Mouse (Mus musculus): ENCODE measurements around the gene Hspa1a.
"Not testable (repeated sequence)": the region's sequence is repeated elsewhere in the genome, so short reads cannot be mapped to it uniquely, and the experiment has no call there.

Gene Hspa1a

DNA sequence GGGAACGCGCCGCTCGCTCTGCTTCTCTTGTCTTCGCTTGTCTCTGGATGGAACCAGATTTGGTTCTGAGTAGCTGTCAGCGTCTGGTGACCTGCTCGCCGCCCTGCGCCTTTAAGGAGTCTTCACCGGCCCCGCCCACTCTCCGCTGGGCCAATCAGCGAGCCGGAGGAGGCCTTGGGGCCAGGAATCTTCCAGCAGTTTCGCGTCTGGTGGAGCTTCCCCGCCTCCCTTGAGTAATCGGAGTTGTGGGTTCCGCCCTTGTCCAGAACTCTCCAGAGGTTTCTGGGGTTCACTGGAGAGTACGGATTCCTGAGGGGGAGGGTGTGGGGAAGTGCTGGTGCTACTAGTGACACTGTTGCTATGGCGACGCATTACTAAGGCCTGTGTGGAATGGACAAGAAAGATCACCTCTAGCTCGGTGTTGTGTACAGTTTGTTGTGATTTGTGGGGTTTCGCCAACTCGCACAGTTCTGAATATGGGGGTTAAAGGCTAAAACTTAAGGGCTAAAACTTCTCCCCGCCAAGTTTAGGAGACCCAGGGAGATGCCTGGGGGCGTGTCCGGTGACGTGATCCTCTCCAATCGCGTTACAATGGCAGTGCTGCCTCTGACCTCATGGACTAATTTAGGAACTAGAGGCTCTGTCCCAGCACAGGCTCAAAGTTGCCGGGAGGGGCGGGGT is at the start of gene Hspa1a, which contains the start of gene Hspa1l:
Gene Hspa1a, minus strand, starts transcription at position 88 of the 681 bp plus-strand sequence.
Gene Hspa1l, plus strand, starts transcription at position 635 of the 681 bp plus-strand sequence.
- DNase-seq (ENCODE audit: low read depth, low spot score) = peak; percentile 57

DNA sequence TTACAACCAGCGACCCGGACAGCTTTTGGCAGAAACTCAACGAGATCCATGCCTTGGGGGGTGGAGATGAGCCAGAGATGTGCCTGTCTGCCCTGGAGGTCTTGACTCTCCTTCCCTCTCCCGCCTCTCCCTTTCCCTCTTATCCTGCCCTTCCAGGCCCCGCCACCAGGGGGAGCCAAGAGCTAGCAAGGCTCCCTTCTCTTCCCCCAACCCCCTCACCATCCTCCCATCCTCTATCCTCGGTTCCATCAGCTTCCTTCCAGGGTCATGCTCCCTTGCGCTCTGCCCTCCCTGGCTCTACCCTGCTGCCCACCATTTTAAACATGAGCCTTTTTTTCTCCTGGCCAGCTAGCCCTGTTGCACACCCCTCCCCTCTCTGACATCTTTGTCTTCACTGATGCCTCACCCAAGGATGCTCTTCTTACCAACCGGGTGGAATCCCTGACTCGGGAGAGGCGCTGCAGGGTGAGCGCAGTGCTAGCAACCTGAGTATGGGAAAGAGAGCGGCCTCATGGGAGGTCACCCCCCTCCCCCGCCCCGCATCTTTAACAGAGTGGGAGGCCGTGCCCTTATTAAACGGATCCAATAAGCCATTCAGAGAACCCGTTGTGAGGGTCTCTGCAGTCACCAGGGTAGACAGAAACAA is 49.3 kb upstream of the Hspa1a start:
- peak; percentile 41 for DNase-seq (ENCODE audit: low read depth, low spot score)

DNA sequence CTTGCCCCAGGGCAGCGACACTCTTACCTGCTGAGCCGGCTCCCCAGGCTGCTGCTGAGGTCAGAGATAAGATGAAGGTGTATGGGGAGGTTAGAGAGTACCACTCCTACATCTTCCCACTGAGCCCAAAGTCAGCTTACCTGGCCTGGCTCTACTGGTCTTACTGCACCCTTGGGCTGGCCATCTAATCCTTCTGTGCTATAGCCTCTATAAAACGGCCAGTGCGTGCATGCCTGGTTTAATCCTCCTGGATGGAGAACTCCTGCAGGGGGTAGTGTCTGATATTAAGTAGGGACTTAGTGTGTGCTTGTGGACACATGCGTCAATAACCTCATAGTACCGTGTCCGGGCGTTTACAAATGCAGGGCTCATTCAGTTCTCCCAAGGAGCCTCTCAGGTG is 48.6 kb upstream of the Hspa1a start:
- DNase-seq (ENCODE audit: low read depth, low spot score) = no peak

DNA sequence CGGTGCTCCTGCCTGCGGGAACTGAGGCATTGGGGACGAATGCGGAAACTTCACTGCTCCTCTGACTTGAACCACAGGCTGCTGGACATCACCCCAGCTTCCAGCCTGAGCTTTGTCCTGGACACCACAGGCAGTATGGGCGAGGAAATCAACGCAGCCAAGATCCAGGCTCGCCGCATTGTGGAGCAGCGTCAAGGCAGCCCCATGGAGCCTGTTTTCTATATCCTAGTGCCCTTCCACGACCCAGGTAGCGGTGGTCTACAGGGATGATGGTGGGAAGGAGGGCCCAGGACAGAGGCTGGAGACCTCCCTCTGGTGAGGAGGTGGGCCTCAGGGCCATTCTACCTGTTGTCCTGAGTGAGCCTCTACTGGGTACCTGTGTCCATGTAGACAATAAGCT is 47.9 kb upstream of the Hspa1a start:
- no peak for DNase-seq (ENCODE audit: low read depth, low spot score)

DNA sequence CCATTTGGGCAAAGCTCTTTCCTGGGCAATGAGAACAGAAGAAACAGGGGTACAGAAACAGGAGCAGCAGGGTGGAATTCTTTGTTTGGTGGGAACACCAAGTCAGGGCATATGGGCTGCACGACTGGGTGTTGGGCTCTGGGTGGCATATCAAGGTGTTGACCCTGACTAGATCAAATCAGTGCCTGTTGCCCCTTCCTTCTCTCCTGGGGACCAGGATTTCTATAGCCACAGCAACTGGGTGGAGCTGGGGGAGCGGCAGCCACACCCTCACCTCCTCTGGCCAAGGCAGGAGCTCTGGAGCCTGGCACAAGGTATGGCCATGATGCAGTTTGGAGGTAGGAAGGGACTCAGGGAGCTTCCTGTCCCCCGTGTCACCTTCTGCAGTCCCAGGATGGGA is 46.2 kb upstream of the Hspa1a start:
- no peak for DNase-seq (ENCODE audit: low read depth, low spot score)

DNA sequence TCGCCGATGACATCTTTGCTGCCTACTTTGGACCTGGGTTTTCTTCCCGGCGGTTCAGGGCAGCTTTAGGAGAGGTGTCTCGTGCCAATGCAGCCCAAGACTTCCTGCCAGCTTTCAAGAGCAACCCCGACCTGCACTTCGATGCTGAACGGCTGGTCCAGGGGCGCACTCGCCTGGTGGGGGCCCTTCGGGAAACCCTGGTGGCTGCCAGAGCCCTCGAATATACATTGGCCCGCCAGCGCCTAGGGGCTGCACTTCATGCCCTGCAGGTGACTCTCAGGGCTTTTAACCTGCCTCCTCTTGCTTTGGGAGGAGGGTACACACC is 45.7 kb upstream of the Hspa1a start:
- DNase-seq (ENCODE audit: low read depth, low spot score) = no peak

DNA sequence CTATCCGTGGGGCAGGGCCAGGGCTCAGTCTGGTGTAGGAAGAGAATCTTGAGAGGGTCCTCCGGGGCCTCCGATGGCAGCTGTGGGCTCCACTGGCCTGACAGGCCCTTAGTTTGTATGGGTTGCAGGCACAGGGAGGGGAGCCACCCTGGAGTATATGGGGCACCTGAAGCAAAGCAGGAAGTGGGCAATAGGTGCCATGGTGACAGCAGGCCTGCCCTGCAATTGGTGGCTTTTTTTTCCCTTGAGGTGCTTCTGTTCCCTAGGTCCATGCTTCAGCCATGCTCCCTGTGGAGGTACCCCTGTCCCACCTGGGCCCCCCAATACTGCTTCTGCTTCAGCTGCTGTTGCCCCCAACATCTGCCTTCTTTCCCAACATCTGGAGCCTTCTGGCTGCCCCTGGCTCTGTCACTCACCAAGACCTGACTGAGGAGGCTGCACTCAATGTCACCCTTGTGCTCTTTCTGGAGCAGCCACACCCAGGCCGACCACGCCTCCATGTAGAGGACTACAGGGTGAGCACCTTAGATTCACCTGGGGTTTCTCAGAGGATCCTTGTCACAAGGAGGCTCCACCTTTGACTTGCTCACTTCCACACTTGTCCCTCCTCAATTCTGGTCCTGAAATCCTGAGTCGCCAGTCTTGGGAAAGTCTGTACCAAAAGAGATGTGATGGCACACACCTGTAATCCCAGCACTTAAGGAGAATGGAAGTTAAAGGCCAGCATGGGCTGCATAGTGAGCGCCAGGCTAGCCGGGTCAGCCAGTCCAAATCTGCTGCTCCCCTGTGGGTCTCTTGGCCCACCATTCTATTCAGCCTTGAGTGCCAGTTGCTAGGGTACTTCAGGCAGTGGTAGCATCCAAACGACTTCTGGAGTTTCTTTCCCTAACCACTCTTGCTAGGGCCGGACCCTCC is 45.1 kb upstream of the Hspa1a start:
- DNase-seq (ENCODE audit: low read depth, low spot score) = no peak

DNA sequence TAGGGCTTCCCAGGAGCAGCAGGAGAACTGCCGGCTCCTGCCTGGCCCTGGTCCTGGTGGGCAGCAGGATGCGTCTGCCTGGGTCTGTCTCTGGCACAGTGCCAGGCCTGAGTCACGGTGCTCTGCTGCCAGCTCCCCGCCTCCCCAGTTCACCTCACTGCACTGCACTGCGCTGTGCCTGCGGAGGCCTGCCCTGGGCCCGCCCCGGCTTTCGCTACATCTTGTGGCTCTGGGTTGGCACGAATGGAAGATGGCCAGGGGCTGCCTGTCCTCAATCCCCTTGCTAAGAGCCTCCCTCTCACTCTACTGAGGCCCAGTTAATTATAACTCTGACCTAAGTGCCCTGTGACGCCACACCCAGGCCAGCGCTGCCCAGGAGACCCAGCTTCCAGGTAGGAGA is 44.4 kb upstream of the Hspa1a start, which contains the start of gene Vwa7:
Gene Vwa7, plus strand, starts transcription at position 204 of the 400 bp plus-strand sequence.
- DNase-seq (ENCODE audit: low read depth, low spot score) = no peak

DNA sequence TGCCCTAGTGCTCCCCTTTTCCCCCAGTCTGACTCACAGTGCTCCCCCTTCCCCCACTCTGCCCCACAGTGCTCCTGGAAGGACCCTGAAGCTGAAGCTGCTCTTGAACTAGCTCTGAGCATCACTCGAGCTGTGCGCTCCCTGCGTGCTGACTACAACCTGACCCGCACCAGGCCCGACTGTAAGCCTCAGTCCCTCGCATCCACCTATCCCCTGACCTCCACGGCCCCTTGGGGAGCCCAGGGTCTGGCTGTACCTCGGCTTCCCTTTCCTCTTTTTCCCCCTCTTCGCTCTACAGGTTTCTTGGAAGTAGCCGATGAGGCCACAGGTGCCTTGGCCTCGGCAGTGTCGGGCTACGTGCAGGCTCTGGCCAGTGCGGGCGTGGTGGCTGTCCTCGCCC is 43.3 kb upstream of the Hspa1a start:
- DNase-seq (ENCODE audit: low read depth, low spot score) = no peak

DNA sequence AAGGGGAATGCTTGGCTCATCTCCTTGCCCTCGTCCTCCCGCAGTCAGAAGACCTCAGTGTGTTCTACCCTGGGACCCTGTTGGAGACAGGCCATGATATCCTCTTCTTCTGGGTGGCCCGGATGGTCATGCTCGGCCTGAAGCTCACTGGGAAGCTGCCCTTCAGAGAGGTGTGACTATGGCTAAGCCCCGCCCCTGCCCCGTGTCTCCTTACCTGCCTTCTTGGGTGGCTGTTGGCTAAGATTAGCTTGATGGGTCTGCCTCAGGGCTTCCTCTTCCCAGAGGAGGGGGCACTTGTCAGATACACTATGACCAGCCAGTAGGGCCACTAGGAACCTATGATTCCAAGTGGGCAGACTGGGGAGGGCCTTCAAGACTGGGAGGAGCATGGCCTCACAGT is 41.3 kb upstream of the Hspa1a start:
- no peak for DNase-seq (ENCODE audit: low read depth, low spot score)

DNA sequence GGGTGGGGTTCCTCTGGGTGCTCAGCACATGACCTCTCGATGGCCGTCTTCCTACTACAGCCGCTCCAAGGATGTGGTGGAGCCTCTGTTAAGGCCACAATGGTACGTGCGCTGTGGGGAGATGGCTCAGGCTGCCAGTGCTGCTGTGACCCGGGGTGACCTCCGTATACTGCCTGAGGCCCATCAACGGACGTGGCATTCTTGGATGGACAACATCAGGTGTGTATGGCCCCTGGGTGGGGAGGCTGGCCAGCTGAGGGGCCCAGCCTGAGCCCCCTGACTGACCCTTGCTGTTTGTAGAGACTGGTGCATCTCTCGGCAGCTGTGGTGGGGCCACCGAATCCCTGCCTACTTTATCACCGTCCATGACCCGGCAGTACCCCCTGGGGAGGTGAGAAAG is 40.5 kb upstream of the Hspa1a start:
- DNase-seq (ENCODE audit: low read depth, low spot score) = no peak

DNA sequence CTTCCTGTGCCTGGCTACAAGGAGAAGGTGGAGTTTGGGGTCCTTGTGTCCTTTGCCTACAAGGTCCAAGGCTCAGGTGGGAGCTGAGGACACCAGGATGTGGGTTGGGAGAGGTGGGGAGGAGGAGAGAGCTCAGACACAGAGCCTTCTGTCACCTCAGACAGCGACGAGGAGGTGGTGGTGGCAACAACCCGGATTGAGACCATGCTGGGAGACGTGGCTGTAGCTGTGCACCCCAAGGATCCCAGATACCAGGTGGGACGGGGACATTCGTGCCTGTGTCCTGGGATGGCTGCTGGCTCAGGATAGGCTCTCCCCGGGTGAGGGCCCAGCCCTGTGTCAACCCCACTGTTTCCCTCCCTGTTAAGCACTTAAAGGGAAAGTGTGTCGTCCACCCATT is 39.5 kb upstream of the Hspa1a start:
- no peak for DNase-seq (ENCODE audit: low read depth, low spot score)

DNA sequence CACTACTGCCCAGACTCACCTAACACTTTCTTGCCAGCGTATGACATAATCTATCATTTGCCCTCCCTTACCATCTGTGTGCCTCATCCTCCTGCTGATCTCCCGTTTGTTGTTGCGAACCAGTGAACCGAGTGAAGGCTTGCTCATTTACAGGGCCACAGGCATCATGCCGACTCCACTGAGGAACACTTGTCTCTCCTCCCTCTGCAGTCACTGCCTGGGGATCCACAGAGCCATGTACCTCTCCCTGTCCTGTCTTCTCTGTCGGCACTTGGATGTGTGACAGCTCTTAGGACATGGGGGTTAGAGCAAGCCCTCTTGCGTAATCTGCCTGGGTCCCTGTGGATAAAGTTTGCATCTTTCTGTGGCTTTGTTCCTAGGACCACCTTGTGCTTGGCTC is 37.6 kb upstream of the Hspa1a start:
- DNase-seq (ENCODE audit: low read depth, low spot score) = no peak

DNA sequence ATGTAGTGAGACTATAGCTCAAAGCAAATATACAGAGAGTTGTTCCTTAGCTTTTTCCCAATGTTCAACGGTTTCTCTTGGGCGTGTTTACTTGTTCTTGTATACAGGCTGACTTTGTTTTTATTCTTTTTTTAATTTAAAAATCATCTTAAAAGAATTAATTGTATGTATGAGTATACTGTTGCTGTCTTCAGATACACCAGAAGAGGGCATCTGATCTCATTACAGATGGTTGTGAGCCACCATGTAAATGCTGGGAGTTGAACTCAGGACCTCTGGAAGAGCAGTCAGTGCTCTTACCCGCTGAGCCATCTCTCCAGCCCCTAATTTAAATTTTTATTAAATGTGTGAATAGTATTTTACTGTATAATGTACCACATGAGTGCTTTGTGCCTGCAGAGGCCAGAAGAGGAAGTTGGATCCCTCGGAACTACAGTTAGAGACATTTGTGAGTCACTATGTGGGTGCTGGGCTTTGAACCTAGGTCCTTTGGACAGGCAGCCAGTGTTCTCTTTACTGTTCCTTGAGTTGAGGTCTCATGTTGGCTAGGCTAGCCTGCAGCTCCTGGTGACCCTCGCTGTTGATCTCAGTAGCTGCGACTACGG is 35.5 kb upstream of the Hspa1a start:
- DNase-seq (ENCODE audit: low read depth, low spot score) = no peak

DNA sequence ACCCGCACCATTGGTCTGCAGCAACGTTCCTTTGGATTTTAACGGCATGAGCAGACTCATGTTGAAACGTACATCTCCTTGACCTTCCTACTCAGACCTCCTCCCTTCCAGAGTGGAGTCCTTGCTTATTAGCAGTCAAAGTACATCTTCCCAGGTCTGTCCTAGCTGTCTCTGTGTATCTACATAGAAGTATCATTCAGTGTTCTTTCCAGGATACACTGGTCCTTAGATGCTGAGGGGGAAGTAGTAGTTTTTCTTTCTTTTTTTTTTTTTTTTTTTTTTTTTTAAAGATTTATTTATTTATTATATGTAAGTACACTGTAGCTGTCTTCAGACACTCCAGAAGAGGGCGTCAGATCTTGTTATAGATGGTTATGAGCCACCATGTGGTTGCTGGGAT is 33.9 kb upstream of the Hspa1a start:
- not testable (repeated sequence) for DNase-seq (ENCODE audit: low read depth, low spot score)

DNA sequence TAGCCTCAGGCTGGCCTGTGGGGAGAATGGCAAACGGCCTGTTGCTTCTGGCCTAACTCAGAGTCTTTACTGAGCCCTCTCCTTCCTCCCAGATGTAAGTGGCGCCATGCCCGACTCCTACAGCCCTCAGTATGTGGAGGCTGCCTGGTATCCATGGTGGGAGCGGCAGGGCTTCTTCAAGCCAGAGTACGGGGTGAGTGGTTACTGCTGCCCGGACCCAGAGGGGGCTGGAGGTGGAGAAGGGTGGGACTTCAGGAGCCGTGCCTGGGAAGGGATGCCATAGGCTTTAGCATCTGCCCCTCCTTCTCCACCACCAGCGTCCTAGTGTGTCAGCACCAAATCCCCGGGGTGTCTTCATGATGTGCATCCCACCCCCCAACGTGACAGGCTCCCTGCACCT is 33.2 kb upstream of the Hspa1a start:
- DNase-seq (ENCODE audit: low read depth, low spot score) = no peak

DNA sequence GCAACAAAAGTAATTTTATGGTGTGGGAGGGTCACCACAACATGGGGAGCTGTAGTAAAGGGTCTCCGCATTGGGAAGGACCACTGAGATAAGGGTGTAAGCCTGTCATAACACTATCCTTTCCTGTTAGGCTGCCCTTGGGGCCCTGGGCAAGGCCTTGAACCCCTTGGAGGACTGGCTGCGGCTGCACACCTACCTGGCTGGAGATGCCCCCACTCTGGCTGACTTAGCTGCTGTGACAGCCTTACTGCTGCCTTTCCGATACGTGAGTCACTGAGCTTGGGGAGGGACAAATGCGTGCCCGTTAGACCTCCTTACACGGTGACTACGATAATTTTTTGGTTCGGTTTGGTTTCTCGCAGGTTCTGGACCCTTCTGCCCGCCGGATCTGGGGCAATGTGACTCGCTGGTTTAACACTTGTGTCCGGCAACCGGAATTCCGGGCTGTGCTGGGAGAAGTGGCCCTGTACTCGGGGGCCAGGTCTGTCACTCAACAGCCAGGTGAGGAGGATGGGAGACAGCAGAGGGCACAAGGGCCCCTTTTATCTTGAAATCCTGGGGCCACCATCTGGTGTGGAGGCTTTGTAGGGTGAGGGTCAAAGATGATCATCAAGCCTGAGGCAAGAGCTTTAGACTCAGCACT is 32.2 kb upstream of the Hspa1a start:
- no peak for DNase-seq (ENCODE audit: low read depth, low spot score)

DNA sequence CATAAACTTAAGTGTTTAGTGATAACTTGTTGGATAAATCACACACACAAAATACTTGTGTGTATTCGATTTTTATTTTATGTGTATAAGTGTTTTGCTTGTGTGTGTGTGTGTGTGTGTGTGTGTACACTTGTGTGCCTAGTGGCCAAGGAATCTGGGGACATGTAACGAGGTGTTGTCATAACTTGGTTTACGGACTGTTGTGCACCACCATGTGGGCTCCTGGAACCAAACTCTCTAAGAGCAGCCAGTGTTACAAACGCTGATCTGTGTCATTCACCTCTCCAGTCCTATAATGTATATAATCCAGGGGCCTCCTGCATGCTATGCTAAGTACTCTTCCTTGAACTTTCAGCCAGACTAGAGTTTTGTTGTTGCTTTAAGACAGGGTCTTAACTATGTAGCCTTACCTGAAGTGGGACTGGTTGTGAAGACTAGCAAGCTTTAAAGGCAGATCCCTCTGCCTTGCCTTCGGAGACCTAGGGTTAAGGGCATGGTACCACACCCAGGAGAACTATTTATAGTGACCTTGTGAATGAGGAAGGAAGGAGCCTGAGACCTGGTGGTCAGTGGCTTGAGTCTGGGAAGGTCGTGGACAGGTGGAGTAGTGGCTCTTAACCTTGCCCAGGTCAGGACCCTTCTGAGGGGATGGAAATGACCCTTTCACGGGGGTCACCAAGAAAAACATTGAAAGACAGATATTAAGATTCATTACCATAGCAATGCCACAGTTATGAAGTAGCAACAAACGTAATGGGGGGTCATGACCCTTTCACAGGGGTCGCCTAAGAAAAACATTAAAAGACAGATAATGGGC is 31.3 kb upstream of the Hspa1a start:
- no peak for DNase-seq (ENCODE audit: low read depth, low spot score)

DNA sequence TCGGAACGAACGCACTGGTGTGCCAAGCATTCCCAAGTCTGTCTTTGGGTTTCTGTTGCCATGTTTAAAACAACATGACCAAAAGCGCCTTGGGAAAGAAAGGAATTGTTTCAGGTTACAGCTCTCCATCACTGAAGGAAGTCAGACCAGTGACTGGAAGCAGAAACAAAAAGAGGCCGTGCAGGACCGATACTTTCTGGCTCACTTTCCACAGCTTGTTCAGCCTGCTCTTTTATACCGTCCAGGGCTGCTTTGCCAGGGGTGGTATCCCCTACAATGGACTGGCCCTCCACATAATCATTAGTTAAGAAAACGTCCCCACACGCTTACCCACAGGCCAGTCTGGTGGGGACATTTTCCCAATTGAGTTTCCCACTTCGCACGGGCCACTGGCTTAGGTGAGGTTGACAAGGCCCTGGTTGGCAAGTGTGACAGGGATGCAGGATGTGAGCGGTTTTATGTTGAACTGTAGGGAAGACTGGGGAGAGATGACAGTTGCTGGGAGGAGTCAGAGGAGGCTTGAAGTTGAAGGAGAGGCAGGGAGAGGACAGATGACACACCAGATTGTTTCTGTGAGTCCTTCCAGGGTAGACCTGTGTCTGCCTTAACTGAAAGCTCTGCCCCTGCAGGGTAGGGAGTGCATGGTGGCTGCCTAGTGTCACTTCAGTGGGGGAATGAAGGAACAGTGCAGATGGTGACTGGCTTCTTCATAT is 30.4 kb upstream of the Hspa1a start:
- no peak for DNase-seq (ENCODE audit: low read depth, low spot score)
